Mouse (Mus musculus) liver, embryonic 14.5 days (tissue): ENCODE results near the gene Dlgap1. TPM values are rescaled to one million over a fixed set of nuclear protein-coding genes. Genes with fewer than 3 reads are reported as not detected.

Experiments used
- ATAC-seq: fragments of 200-750 bp; cut with Nextera tagmentation; 2 replicates; pipeline ENCODE4 v1.8.0; 2017; ENCODE audit warnings: moderate number of reproducible peaks, mild to moderate bottlenecking, moderate library complexity; ENCODE audit not compliant: insufficient read depth
- DNase-seq, 3 experiments: peaks; one replicate each; pipeline ENCODE4 v3.0.0-alpha.2; 2012 to 2013; ENCODE audit warnings: low read depth in 3 of 3, low spot score in 3 of 3
- H3K27ac ChIP-seq: fragments of 300-500 bp; sonication (generic); 2 replicates; pipeline ENCODE4 v1.5.1; 2014; ENCODE audit warnings: moderate library complexity, mild to moderate bottlenecking, control low read depth, inconsistent platforms
- H3K27me3 ChIP-seq: fragments of 300-500 bp; sonication (generic); 2 replicates; pipeline ENCODE4 v1.6.1; 2014; ENCODE audit warnings: mild to moderate bottlenecking, low read length, moderate library complexity; ENCODE audit not compliant: control insufficient read depth, insufficient read depth
- H3K36me3 ChIP-seq: fragments of 300-500 bp; sonication (generic); replicated peaks from 2 replicates; pipeline ENCODE4 v1.6.1; 2014; ENCODE audit warnings: low read depth; ENCODE audit not compliant: control insufficient read depth, insufficient read depth
- H3K4me1 ChIP-seq, 2 experiments: fragments of 200-500 bp in 1 of 2; fragments of 300-500 bp in 1 of 2; sonication (generic) in 1 of 2; replicated peaks; 2 replicates each; pipeline ENCODE4 v1.6.1; 2012 to 2014; ENCODE audit warnings: antibody characterized with exemption in 1 of 2, inconsistent platforms in 1 of 2, low read length in 1 of 2; ENCODE audit not compliant: control insufficient read depth in 2 of 2, insufficient read depth in 2 of 2
- H3K4me2 ChIP-seq: fragments of 300-500 bp; sonication (generic); 2 replicates; pipeline ENCODE4 v1.6.1; 2014; ENCODE audit warnings: low read depth, mild to moderate bottlenecking, control low read depth, moderate library complexity
- H3K4me3 ChIP-seq, 2 experiments: fragments of 200-500 bp in 1 of 2; fragments of 300-500 bp in 1 of 2; sonication (generic) in 1 of 2; 2 replicates each; pipeline ENCODE4 v1.5.1; 2012 to 2014; ENCODE audit warnings: low read depth in 2 of 2, low read length in 2 of 2, mild to moderate bottlenecking in 2 of 2, control low read depth in 1 of 2, inconsistent platforms in 1 of 2, moderate library complexity in 1 of 2; ENCODE audit not compliant: insufficient read depth in 1 of 2
- H3K9ac ChIP-seq: fragments of 300-500 bp; sonication (generic); replicated peaks from 2 replicates; pipeline ENCODE4 v1.6.1; 2014; ENCODE audit warnings: mild to moderate bottlenecking, control low read depth, moderate library complexity
- H3K9me3 ChIP-seq: fragments of 300-500 bp; sonication (generic); 2 replicates; pipeline ENCODE4 v1.6.1; 2016; ENCODE audit warnings: low read length, mixed read lengths; ENCODE audit not compliant: control insufficient read depth
- CTCF ChIP-seq: IDR thresholded peaks from 2 replicates; pipeline ENCODE4 v1.5.1; 2016; ENCODE audit warnings: antibody characterized with exemption, low read depth, control low read depth
- EP300 ChIP-seq: IDR thresholded peaks from 2 replicates; pipeline ENCODE4 v1.6.1; 2016; ENCODE audit warnings: antibody characterized with exemption, low read depth
- WGBS: fragments of 180-500 bp; shearing (Covaris S2); extraction: QIAGEN DNeasy Blood & Tissue Kit; methylation state at CpG from one replicate; pipeline ENCODE4 v1.1.7; 2014; ENCODE audit not compliant: insufficient replicate concordance; 5-methylcytosine and 5-hydroxymethylcytosine counted together
- polyA plus RNA-seq, 2 experiments: library from polyadenylated mRNA; depleted of rRNA in 1 of 2; stranded (reverse) in 1 of 2; unstranded in 1 of 2; fragments of >200 nt; fragmentation: Nextera tagmentation in 1 of 2; extraction: Ambion mirVana in 1 of 2; gene quantifications; 2 replicates each; pipeline versions ENCODE4 v1.2.1 to v1.2.3; 2012 to 2014

Dlgap1 gene
- polyA plus RNA-seq, 2 experiments, result 0.01 TPM; not detected in 1

DNA sequence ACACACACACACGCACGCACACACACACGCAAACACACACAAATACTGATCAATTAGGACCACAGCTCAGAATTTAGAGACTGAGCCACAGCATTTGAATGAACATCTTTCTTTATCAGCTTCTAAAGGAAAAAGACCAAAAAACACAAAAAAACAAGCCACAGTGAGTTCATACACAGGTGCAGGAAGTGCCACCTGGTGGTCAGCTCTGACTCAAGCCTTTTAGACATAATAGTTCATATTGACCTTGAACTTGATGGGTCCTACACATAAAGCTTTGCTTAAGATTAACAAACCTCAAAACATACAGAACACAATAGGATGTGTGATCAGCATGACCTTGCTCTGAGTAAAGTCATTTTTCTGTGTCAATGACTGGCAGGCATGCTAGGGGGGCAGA is 814.4 kb downstream of the Dlgap1 start:
- H3K36me3 ChIP-seq, result no peaks in the 10 kb centered on the region
- no peak overlapping the region for H3K4me3 ChIP-seq
- WGBS, result 84% methylated on average over 3 of the region's 3 CpGs
- DNase-seq (no peak), ATAC-seq (no peak)
- no peaks in the 10 kb centered on the region for H3K9me3 ChIP-seq
- no peaks in the 10 kb centered on the region for H3K4me1 ChIP-seq
- TF ChIP-seq CTCF (0 out of 2 replicates have a peak, but pooled peaks have one; percentile 3), EP300 (no peak)
- no peaks in the 10 kb centered on the region for H3K27me3 ChIP-seq
- H3K27ac ChIP-seq, result no peak overlapping the region
- no peak overlapping the region for H3K9ac ChIP-seq
- no peak overlapping the region for H3K4me2 ChIP-seq

DNA sequence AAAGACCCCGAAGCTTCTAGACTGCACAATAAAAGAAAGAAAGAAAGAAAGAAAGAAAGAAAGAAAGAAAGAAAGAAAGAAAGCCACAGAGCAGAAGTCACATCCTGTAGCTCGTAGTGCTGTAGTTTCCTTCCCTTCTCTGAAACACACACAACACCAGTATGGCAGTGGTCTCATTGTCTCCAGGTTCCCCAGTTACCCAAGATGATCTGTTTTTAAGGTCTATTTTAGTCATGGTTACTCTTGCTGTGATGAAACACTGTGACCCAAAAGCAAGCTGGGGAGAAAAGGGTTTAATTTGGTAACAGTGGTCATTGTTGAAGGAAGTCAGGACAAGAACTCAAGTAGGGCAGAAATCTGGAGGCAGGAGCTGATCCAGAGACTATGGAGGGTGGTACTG is 818.5 kb downstream of the Dlgap1 start:
- H3K9ac ChIP-seq, result no peak overlapping the region
- DNase-seq, result no peak
- H3K36me3 ChIP-seq, result no peaks in the 10 kb centered on the region
- no peaks in the 10 kb centered on the region for H3K9me3 ChIP-seq
- TF ChIP-seq CTCF, result no peak
- H3K27ac ChIP-seq, result no peak overlapping the region
- ATAC-seq, result no peak
- no peaks in the 10 kb centered on the region for H3K27me3 ChIP-seq
- 63% methylated on average over 2 of the region's 2 CpGs for WGBS
- H3K4me1 ChIP-seq, result no peaks in the 10 kb centered on the region
- no peak overlapping the region for H3K4me3 ChIP-seq
- H3K4me2 ChIP-seq, result no peak overlapping the region

DNA sequence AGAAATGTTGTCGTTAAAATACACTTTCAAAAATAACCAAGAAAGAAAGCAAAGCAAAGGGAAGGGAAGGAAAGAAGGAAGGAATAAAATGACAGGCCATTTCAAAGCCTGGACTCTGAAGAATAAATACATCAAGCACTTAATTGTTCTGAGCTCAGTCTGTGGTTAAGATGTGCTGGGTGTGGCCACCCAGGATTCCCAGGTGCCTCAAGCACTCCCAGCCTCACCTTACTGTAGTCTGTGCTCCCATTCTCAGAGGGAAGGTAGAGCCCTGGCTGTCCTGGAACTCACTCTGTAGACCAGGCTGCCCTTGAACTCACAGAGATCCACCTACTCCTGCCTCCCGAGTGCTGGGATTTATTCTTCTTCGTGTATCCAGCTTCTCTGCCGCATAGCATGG is 821.9 kb downstream of the Dlgap1 start:
- no peak overlapping the region for H3K9ac ChIP-seq
- H3K27me3 ChIP-seq, result no peaks in the 10 kb centered on the region
- ATAC-seq (no peak), DNase-seq (no peak)
- H3K4me2 ChIP-seq, result no peak overlapping the region
- no peaks in the 10 kb centered on the region for H3K36me3 ChIP-seq
- H3K4me3 ChIP-seq, result no peak overlapping the region
- WGBS, result 66% methylated on average over 4 of the region's 4 CpGs
- H3K4me1 ChIP-seq, result no peaks in the 10 kb centered on the region
- H3K27ac ChIP-seq, result no peak overlapping the region
- no peaks in the 10 kb centered on the region for H3K9me3 ChIP-seq
- no peak for TF ChIP-seq EP300
- no peak for TF ChIP-seq CTCF

DNA sequence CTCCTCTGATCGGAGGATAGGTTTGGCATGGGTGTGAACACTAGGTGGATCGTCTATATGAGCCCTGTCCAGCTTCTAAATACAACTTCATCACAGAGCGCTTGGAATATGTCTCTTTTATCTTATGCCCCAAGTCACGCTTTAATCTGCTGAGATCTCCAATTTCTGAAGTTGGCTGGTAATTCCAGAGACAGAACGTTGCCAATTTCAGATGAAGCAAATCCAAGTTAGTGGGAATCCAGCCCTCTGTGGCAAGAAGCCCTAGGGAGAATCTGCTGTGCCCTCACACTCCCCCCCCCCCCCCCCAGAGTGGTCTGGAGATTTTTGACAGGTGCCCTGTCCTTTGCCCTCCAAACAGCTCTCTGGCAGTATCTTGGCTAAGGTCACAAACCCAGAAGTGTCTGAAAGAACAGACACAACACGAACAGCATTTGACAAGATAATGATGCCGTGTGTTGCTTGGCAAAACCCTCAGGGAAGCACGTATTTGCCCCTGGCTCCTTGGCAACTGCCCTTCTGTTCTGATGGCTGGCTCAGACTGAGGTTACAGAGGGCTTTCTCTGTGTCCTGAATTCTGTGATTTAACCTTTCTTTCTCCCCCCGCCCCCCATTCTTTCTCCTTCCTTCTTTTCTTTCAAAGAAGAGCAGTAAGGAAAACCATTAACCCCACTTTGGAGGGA is 822.9 kb downstream of the Dlgap1 start:
- Histone ChIP-seq H3K4me2 (no peak overlapping the region), H3K27me3 (no peaks in the 10 kb centered on the region), H3K9ac (no peak overlapping the region), H3K27ac (no peak overlapping the region), H3K4me1 (no peaks in the 10 kb centered on the region), H3K36me3 (no peaks in the 10 kb centered on the region), H3K9me3 (no peaks in the 10 kb centered on the region), H3K4me3 (no peak overlapping the region)
- ATAC-seq (no peak), DNase-seq (no peak)
- WGBS, result 66% methylated on average over 9 of the region's 9 CpGs
- TF ChIP-seq EP300, result no peak
- no peak for TF ChIP-seq CTCF

DNA sequence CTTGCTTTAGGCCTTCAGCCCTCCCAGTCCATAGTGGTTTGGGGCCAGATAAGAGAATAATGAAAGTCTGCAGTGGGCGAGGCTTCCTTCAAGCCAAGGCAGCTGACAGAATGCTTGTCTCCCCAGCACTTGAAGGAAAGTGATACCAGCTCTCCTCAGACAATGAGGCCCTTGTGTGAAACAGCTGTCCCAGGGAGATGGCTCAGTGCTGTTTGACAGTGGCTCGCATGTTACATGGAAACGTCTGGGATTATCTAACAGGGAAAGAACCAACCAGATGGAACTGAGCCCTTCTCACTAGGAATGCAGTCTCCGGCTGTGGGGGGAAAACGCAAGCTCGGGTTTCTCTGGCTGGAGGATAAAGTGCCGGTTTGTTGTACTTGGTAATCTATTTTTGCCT is 825.4 kb downstream of the Dlgap1 start:
- Histone ChIP-seq H3K4me2 (no peak overlapping the region), H3K4me1 (no peaks in the 10 kb centered on the region), H3K9me3 (no peaks in the 10 kb centered on the region), H3K27me3 (no peaks in the 10 kb centered on the region), H3K27ac (no peak overlapping the region), H3K9ac (no peak overlapping the region), H3K36me3 (no peaks in the 10 kb centered on the region), H3K4me3 (no peak overlapping the region)
- ATAC-seq, result no peak
- TF ChIP-seq EP300 (no peak), CTCF (no peak)
- DNase-seq, result no peak
- WGBS, result 36% methylated on average over 7 of the region's 7 CpGs
